17 mouse cellular contexts compared by ENCODE assay signal in the genomic region with DNA sequence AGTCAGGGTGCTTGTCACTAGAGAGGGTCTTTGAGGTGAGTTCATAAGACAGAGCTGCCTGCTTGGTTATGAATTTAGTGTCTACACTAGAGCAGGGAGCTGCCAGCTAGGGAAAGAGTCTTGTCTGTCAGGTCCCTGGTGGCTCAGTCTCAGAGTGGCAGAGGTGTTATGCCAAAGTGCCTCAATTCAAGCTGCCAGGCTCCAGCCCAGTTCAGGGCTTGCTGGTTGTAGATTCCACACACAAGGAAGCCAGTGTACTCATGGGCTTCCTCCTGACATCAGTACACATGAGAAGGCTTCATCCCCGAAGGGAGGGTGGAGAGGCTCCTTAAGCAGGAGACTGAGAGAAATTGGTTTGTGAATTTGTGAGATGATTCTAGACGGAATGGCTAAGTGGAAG. TPM values are rescaled to one million over a fixed set of nuclear protein-coding genes. Genes with fewer than 3 reads are reported as not detected.
A peak's percentile ranks its signal among the peaks of the same experiment; 100 is the strongest.
DNase-seq lines count a peak whose midpoint lies in the region; ATAC-seq and TF ChIP-seq lines count a peak whose summit lies in the region.
"Had no signal": no experiment of that assay in that cellular context is flagged by ENCODE, and none has a peak within 500 bp of the region (broad histone marks: within the 10 kb centered on the region; RNA-seq: fewer than 3 reads in every experiment).

No protein-coding gene starts in this region.

- 73% methylated on average over 2 of the region's 2 CpGs for WGBS in heart, adult 2 months
- WGBS in heart, embryonic 16.5 days: 84% methylated on average over 2 of the region's 2 CpGs

- no peaks in the 10 kb centered on the region for H3K9me3 ChIP-seq in heart, embryonic 16.5 days (replicated peaks; ENCODE audit: control insufficient read depth, low read length)
- H3K9me3 ChIP-seq: embryonic facial prominence, embryonic 13.5 days; neural tube, embryonic 12.5 days had no signal

- no peak overlapping the region for H3K9ac ChIP-seq in heart, adult 2 months (ENCODE audit: low read depth, low read length)
- H3K9ac ChIP-seq in heart, embryonic 16.5 days (ENCODE audit: low read length): no peak overlapping the region
- H3K9ac ChIP-seq: embryonic facial prominence, embryonic 13.5 days; forebrain, postnatal 0 days; neural tube, embryonic 12.5 days had no signal

- no peak for TF ChIP-seq CTCF in heart, adult 2 months (IDR thresholded peaks at IDR 0.05)

- H3K27ac ChIP-seq in heart, adult 2 months: peak overlapping the region; percentile 19
- peak overlapping the region; percentile 70 for H3K27ac ChIP-seq in heart, embryonic 16.5 days (ENCODE audit: low read length)
- H3K27ac ChIP-seq: embryonic facial prominence, embryonic 13.5 days; neural tube, embryonic 12.5 days had no signal

- intact Hi-C loops in heart, adult 2 months (cut with DNase I): no loop called here
- intact Hi-C loops in left cerebral cortex, postnatal 4 days (cut with DNase I): no loop called here
- intact Hi-C loops in left cerebral cortex, postnatal 10 days (cut with DNase I): no loop called here

- no peak for ATAC-seq in heart, embryonic 16.5 days (replicated peaks; ENCODE audit: extremely low read depth, insufficient read depth, low FRiP score)

- H3K27me3 ChIP-seq in heart, adult 2 months (ENCODE audit: control insufficient read depth, insufficient read depth, low read length): no peaks in the 10 kb centered on the region
- no peaks in the 10 kb centered on the region for H3K27me3 ChIP-seq in heart, embryonic 16.5 days (ENCODE audit: control insufficient read depth, insufficient read depth, low read length)
- H3K27me3 ChIP-seq: neural tube, embryonic 12.5 days had no signal

- H3K4me3 ChIP-seq in heart, adult 2 months: no peak overlapping the region
- no peak overlapping the region for H3K4me3 ChIP-seq in heart, embryonic 16.5 days (ENCODE audit: low read length)
- H3K4me3 ChIP-seq: embryonic facial prominence, embryonic 13.5 days; neural tube, embryonic 12.5 days had no signal

- TF ChIP-seq POLR2A in heart, adult 2 months (IDR thresholded peaks at IDR 0.05; ENCODE audit: insufficient read depth, low read depth, low read length): no peak

- TF ChIP-seq EP300 in heart, adult 2 months (IDR thresholded peaks at IDR 0.05; ENCODE audit: insufficient read depth, low read depth, low read length): no peak

- no peak overlapping the region for H3K4me2 ChIP-seq in heart, embryonic 16.5 days (ENCODE audit: low read depth, low read length)
- H3K4me2 ChIP-seq: embryonic facial prominence, embryonic 13.5 days; neural tube, embryonic 12.5 days had no signal

- H3K79me2 ChIP-seq in heart, adult 2 months (replicated peaks; ENCODE audit: control insufficient read depth, insufficient read depth, low read length): no peaks in the 10 kb centered on the region

- peaks cover 5% of the 10 kb centered on the region for H3K4me1 ChIP-seq in heart, adult 2 months (ENCODE audit: control insufficient read depth, insufficient read depth, low read length)
- peaks cover 22% of the 10 kb centered on the region for H3K4me1 ChIP-seq in heart, embryonic 16.5 days (ENCODE audit: control insufficient read depth, insufficient read depth, low read length)
- H3K4me1 ChIP-seq: neural tube, embryonic 12.5 days had no signal

- H3K36me3 ChIP-seq in heart, adult 2 months (ENCODE audit: control insufficient read depth, insufficient read depth, low read length): no peaks in the 10 kb centered on the region
- H3K36me3 ChIP-seq in heart, embryonic 16.5 days (ENCODE audit: control insufficient read depth, insufficient read depth): no peaks in the 10 kb centered on the region
- H3K36me3 ChIP-seq: embryonic facial prominence, embryonic 13.5 days; neural tube, embryonic 12.5 days had no signal

- DNase-seq in heart, adult 2 months: peak; percentile 21 to 24
- no peak for DNase-seq in heart, adult 8-10 months (ENCODE audit: low spot score)
- DNase-seq in left cerebral cortex, postnatal 4 days: peak; percentile 47
- no peak for DNase-seq in left cerebral cortex, postnatal 10 days (ENCODE audit: extremely low spot score in 1 of 2, low spot score in 2 of 2)
- DNase-seq in frontal cortex, postnatal 36 days (ENCODE audit: low spot score in 2 of 2): no peak
- DNase-seq in ovary, postnatal 10 days (ENCODE audit: low spot score): no peak
- DNase-seq: cerebellum, postnatal 36 days; forebrain, postnatal 0 days; kidney, adult 18-20 months; lung, adult 18-20 months; lung, postnatal 36 days; right cerebral cortex, postnatal 25 days had no signal

RNA-seq across cellular contexts. Expression of a gene that starts 43.4 kb away (rescaled TPM):
- not detected for total RNA-seq in heart, adult 2 months (2021)
- 0.04 TPM in 1 of 2 replicates, not detected in the other for polyA plus RNA-seq in heart, adult 2 months (2012; rRNA removed)
- total RNA-seq in heart, adult 8-10 months (2022): not detected
- total RNA-seq in left cerebral cortex, postnatal 4 days (2021): 1 to 10 TPM; 5.2 TPM
- 1 to 10 TPM; 6.5 TPM for total RNA-seq in left cerebral cortex, postnatal 10 days (2021)
- 0.09 and 0.11 TPM in 2 replicates for polyA plus RNA-seq in heart, embryonic 16.5 days (2015; fragmentation: Nextera tagmentation; extraction: Ambion mirVana)
- total RNA-seq: liver, adult 2 months; monocyte, adult 5-6 weeks had no signal

Comparison
In these comparisons a context has a peak if more than half of its experiments do, and no peak if none do; other contexts are left out.
1. DNase-seq: peak in heart, adult 2 months (2 of 2) and left cerebral cortex, postnatal 4 days (single experiment); none in heart, adult 8-10 months (single experiment), left cerebral cortex, postnatal 10 days (0 of 2), frontal cortex, postnatal 36 days (0 of 2) and ovary, postnatal 10 days (single experiment).
2. RNA of a gene that starts 43.4 kb away (total RNA-seq): 6.5 TPM in left cerebral cortex, postnatal 10 days and 5.2 TPM in left cerebral cortex, postnatal 4 days; not detected in heart, adult 2 months and not detected in heart, adult 8-10 months; every median in the first group is over 4 times any median in the second.